Mouse (Mus musculus): ENCODE measurements around the gene Ccar1. TPM values are rescaled to one million over a fixed set of nuclear protein-coding genes. Genes with fewer than 3 reads are reported as not detected.
"Not testable (repeated sequence)": the region's sequence is repeated elsewhere in the genome, so short reads cannot be mapped to it uniquely, and the experiment has no call there.

Gene Ccar1
- total RNA-seq (2021), result 10 to 100 TPM; 46.5 to 47.9 TPM
- long read RNA-seq, experiment 1, full-length matches to known transcripts, result 19 of 39 reads
- long read RNA-seq, experiment 1, partial matches to known transcripts, result 10 of 39 reads
- long read RNA-seq, experiment 1, other reads (novel, unspliced or antisense), result 10 of 39 reads
- long read RNA-seq, experiment 2, transcript Ccar1-211 (25 exons, 3,862 nt), result major isoform, 9 of 23 reads
- long read RNA-seq, experiment 2, partial matches to known transcripts, result 13 of 23 reads
- long read RNA-seq, experiment 2, other reads (novel, unspliced or antisense), result 1 of 23 reads

DNA sequence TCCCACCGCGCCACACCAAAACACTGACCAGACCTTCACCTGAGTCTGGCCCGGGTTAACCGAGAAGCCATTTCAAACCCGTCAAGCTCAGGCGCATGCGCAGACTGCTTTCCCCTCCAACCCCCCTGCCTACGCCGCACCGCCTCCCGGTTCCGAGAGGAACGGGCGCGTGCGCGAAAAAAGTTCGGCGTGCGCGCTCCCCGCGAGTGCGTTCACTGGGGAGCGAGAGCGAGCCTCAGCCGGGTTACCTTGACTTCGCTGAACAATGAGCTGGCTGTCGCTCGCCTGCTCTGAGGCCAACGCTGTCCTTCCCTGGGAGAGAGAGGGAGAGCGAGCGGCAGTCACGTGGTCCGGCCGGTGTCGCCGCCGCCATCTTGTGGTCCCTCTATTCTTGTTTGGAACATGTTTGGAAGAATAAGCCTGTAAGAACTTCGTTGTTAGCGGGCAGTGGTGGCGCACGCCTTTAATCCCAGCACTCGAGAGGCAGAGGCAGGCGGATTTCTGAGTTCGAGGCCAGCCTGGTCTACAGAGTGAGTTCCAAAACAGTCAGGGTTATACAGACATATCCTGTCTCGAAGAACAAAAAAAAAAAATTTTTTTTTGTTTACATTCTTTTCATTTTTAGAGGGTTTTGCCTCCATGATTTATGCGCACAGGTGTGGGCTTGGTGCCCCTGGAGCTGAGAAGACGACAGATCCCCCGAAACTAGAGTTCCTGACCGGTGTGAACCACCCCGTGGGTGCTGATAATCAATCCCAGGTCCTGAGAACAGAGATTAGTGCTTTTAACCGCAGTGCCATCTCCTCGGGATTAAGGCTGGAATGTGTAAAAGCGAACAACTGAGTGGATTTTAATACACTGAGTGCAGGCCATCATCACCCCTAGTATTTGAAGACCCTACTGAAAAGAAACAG lies at the start of gene Ccar1:
Gene Ccar1, minus strand, starts transcription at position 110 of the 914 bp plus-strand sequence.
- DNase-seq (ENCODE audit: low spot score in 2 of 2), result peak; percentile 98 to 99

DNA sequence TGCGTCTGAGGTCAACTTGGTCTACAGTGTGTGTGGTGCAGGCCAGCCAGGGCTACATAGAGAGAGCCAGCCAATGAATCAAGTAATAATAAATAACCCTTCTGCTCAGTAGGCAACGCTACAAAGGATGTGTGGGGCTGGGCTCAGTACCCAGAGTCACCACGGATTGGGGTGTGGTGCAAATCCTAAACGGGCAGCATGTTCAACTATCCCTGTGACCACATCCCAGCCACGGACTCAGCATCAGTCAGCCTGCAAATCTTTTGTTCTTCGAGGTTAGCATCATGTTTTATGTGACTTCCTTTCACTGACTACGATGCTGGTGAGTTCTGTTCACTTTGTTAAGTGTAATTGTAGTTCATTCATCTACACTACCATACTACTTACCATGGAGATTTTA lies 48.6 kb upstream of the Ccar1 start:
- no peak for DNase-seq (ENCODE audit: low spot score in 2 of 2)

- no peak for DNase-seq (ENCODE audit: low spot score in 2 of 2)
Measured at GRCm38 (mm10) chr10:62837987-62838386, 45.9 kb upstream of the Ccar1 start.

GRCm38 (mm10) chr10:62832783-62833182 lies 40.7 kb upstream of the Ccar1 start:
- DNase-seq (ENCODE audit: low spot score in 2 of 2), result no peak

- DNase-seq (ENCODE audit: low spot score in 2 of 2), result no peak
Measured at GRCm38 (mm10) chr10:62831546-62831945, 39.5 kb upstream of the Ccar1 start.

DNA sequence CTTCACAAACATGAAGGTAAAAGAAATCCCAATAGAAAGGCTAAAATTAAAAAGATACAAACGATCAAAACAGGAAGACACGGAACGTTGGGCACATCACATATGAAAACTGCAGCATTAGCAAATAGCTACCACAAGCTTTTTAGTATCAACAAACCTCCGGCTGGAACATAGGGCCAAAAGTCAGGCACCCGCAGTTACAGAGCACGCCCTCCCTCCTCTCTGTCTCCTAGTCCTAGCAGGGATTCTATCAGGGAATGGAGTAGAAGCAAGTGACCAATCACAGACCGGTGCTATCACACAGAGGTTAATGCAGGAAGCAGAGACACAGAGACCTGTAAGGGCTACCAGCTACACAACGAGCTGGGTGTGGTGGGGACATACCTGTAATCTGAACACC lies 32.4 kb upstream of the Ccar1 start:
- no peak for DNase-seq (ENCODE audit: low spot score in 2 of 2)

DNA sequence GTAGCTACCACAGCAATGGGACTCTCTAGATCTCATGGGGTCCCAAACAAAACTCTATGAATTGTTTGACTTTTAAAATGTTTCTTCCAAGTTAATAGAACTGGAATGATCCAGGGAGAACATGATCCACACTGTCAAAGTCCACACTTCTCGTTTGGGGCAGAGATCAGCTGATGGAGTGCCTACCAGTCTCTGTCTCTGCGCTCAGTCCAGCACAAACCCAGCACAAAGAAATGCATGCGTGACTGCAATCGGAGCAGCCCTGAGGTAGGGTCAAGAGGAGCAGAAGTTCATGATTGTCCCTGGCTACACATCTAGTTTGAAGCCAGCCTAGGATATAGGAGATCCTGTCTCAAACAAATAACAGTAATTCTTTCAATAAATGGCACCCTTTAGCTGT lies 31.3 kb upstream of the Ccar1 start:
- no peak for DNase-seq (ENCODE audit: low spot score in 2 of 2)

DNA sequence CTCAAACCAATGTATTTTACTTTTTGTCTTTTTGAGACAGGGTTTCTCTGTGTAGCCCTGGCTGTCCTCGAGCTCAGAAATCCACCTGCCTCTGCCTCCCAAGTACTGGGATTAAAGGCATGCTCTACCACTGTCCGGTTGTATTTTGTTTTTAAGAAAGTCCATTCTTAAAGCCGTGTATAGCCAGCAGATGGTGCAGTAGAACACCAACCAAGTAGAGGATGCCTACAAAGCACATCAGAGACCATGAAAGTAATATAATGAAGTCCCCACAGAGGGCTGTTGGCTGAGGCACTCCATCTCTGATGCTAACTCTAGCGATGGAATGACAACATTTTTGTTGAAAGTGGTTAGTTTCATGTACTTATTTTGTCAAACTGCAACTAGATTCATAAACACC lies 17.9 kb upstream of the Ccar1 start:
- no peak for DNase-seq (ENCODE audit: low spot score in 2 of 2)

DNA sequence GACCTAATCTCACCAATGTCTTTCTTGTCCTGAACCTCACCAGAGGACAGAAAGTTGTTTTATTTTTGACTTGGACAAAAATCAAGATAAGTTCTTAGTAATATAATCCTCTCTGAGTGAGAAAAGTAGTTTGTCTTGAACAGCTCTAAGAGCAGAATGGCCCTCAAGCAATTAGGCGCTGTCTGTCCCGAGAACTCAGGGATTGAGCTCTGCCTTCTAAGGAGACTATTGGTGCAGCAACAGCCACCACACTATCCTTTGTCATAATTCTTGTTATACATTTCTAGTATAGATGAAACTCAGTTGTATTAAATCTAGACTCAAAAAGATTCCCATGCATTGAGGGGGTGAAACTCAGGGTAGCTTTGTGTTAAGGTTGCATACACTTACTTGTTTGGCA lies 16.7 kb upstream of the Ccar1 start:
- DNase-seq (ENCODE audit: low spot score in 2 of 2), result no peak

DNA sequence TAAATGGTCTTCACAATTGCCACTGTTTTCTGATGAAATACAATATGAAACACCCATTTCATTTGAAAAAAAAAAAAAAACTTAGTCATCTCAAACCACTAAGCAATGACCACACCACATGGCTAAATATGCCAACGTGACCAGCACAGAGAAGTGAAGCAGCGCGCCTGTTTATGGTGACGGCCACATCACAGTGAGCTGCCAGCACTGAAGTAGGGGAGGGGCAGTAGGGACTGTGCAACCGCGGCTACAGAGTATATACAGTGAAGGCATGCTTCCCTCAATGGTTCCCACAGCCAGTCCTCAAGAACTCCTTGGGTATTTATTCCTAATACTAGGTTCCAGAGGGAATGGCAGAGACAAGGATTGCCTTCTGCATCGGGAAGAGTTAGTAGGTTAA lies 16.2 kb upstream of the Ccar1 start:
- no peak for DNase-seq (ENCODE audit: low spot score in 2 of 2)

DNA sequence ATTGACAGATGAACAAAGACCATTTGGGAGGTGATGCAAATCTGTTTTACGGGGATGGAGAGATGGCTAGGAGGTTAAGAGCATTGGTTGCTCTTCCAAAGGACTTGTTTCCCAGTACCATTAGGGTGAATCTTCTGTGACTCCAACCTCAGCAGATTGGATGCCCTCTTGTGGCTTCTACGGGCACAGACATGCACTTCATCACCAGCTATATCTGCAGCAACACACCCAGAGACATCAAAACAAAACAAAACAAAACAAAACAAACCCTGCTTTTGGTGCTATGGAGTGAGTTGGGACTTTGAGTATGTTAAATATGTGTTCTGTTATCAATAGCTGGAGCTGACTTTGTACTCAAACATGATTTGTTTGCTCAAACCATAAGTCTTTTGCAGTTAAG lies 12.0 kb upstream of the Ccar1 start:
- no peak for DNase-seq (ENCODE audit: low spot score in 2 of 2)

DNA sequence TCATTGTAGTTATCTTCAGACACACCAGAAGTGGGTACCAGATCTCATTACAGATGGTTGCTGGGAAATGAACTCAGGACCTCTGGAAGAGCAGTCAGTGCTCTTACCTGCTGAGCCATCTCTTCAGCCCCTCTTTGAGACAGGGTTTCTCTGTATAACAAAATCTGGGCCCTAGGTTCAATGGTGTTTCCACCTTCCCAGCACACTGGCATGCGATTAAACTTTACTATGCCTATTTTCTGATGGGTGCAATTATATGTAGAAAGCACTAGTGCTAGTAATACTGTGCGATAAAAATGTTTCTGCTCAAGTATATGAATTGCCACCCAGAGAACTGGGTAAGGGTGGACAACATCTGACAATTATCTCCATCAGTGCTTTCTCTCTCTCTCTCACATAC lies 11.2 kb upstream of the Ccar1 start:
- no peak for DNase-seq (ENCODE audit: low spot score in 2 of 2)

DNA sequence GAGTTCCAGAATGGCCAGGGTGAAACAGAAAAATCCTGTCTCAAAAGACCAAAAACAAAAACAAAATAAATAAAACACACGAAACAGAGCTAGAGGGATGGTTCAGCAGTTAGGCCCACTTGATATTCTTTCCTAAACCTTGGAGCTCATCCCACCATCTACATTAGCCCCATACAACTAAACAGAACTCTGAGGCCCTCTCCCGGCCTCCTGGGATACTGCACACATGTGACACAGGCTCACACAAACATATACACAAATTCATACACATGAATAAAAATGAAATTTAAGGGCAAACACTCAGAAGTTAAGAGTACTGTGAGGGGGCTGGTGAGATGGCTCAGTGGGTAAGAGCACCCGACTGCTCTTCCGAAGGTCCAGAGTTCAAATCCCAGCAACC lies 2.1 kb upstream of the Ccar1 start:
- DNase-seq (ENCODE audit: low spot score in 2 of 2), result no peak

GRCm38 (mm10) chr10:62793091-62793453 lies 986 bp upstream of the Ccar1 start:
- DNase-seq (ENCODE audit: low spot score in 2 of 2), result no peak

DNA sequence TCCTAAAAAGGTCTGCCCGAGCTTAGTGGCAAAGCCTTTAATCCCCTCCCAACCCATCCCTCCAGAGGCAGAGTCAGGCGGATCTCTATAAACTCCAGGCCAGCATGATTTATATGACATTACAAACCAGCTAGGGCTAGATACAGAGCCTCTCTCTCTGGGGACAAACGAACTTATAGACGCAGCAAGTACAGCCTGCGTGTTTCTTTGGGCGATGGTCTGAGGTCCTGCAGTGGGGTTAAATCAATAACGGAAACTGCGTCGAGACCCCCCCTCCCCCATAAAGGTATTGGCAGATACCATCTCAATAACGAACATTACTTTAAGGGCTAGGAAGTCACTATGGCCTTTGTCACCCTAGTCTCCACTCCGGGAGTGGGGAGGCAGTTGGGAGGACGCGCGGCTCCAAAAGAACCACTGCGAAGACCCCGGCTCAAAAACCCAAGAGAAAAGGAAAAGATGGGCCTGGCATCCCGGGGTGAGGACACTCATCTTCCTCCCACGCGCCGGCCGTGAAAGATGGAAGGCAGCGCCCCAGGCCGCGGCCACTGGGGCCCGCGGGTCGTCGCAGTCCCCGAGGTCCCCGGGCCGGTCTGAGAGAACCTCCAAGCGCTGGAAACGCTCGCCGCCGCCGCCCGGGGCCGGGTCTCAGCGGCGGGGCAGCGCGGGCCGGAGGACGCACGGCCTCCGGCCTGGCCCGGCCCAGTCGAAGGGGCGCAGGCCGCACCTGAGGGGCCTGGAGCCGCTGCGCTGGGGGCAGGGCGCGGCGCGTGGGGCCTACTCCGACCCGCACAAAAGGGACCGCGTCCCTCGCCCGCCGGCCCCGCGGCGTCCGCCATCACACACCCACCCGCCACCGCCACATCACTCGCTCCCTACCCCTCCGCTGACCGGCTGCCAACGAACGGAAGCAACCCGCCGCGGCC lies 572 bp downstream of the Ccar1 start:
- DNase-seq (ENCODE audit: low spot score in 2 of 2), result peak; percentile 25 to 30

DNA sequence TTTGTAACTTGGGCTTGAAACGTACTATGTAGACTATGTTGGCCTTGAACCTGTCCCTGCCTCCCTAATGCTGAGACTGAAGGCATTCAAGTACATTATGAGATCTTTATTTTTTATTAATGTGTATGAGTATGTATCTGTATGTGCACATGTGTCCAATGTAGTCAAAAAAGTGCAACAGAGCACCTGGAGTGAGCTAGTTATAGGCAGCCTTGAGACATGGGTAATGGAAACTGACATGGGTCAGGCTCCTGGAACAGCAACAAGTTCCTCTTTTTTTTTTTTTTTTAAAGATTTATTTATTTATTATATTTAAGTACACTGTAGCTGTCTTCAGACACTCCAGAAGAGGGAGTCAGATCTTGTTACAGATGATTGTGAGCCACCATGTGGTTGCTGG lies 10.3 kb downstream of the Ccar1 start:
- DNase-seq (ENCODE audit: low spot score in 2 of 2), result not testable (repeated sequence)

DNA sequence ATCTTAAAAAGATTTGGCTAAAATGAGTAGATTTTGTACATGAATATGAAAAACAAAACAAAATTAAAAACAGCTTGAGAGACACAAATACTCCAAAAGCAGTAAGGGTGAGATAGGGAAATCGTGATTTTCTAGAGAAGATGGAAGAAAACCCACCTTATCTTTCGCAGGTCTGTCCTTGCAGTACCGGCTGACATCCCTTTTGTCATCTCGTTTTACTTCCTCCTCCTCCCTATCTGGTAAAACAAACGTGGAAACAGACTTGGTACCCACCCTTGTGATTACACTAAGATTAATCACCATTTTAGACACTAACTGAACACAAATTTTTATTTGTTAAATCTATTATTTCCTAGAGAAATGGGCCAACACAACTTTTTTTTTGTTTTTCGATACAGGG lies 41.3 kb downstream of the Ccar1 start:
- no peak for DNase-seq (ENCODE audit: low spot score in 2 of 2)

GRCm38 (mm10) chr10:62739961-62740737 lies 51.9 kb downstream of the Ccar1 start:
- DNase-seq (ENCODE audit: low spot score in 2 of 2), result peak in 1 of 2 experiments; percentile 11

- no peak for DNase-seq (ENCODE audit: low spot score in 2 of 2)
Measured at GRCm38 (mm10) chr10:62736965-62737688, 55.0 kb downstream of the Ccar1 start.

DNA sequence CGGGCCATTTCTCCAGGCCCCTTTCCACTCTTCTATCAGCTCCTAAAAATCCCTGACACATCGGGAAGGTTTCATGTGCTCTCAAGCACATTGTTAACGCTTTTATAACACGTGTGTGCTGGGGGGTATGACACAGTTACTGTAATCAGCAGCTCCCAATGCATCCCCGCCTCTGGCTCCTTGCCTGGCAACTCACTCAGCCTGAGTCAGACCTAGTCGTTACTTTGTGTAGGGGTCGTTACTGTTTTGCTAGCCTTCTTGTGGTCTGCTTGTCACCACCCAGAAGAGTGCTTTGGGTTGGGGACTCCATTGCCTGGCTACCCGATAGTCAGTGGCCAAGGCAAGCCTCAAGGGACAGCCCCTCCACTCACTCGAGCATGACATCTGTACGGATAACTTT lies 61.3 kb downstream of the Ccar1 start:
- no peak for DNase-seq (ENCODE audit: low spot score in 2 of 2)
